Mouse (Mus musculus) lung, postnatal 0 days (tissue): ENCODE measurements around the gene Gpnmb.

Source experiments
- CTCF ChIP-seq: IDR thresholded peaks from 2 replicates; pipeline ENCODE4 v1.5.1; 2016; ENCODE audit warnings: antibody characterized with exemption, mild to moderate bottlenecking
- EP300 ChIP-seq: IDR thresholded peaks from 2 replicates; pipeline ENCODE4 v1.6.1; 2016; ENCODE audit warnings: antibody characterized with exemption, mild to moderate bottlenecking, control low read depth

GRCm38 (mm10) chr6:49026496-49026895 lies 9.8 kb upstream of the Gpnmb start:
- TF ChIP-seq CTCF, result no peak
- no peak for TF ChIP-seq EP300
